Mouse (Mus musculus) 3T3-L1 (cell line): ENCODE results near the gene Ceacam11.
"Not testable (repeated sequence)": the region's sequence is repeated elsewhere in the genome, so short reads cannot be mapped to it uniquely, and the experiment has no call there.

Source experiments
- DNase-seq: peaks from one replicate; pipeline ENCODE4 v3.0.0-alpha.2; 2015; ENCODE audit warnings: low read depth, low spot score

The Ceacam11 gene

GRCm38 (mm10) chr7:17971824-17972223 is at the start of gene Ceacam11:
Gene Ceacam11 (plus strand): TSS chr7:17972124.
- DNase-seq, result no peak

GRCm38 (mm10) chr7:18001131-18001530 is 29.2 kb downstream of the Ceacam11 start:
- not testable (repeated sequence) for DNase-seq

- no peak for DNase-seq
Measured at GRCm38 (mm10) chr7:18009589-18009988, 37.7 kb downstream of the Ceacam11 start, which contains the start of gene Ceacam13. Gene Ceacam13 (plus strand): TSS chr7:18009889.
